Mouse (Mus musculus) thymus, postnatal 25 days (tissue): ENCODE measurements around the gene Rnf19b.

ENCODE experiments used
- DNase-seq: peaks from one replicate; pipeline ENCODE4 v3.0.0; 2022

Rnf19b gene

GRCm38 (mm10) chr4:129120520-129121445 lies 62.7 kb downstream of the Rnf19b start:
- peak; percentile 71 for DNase-seq

GRCm38 (mm10) chr4:129121569-129122086 lies 63.6 kb downstream of the Rnf19b start, which contains the start of gene Hpca:
Hpca (minus strand) TSS chr4:129122036.
- DNase-seq = no peak

DNA sequence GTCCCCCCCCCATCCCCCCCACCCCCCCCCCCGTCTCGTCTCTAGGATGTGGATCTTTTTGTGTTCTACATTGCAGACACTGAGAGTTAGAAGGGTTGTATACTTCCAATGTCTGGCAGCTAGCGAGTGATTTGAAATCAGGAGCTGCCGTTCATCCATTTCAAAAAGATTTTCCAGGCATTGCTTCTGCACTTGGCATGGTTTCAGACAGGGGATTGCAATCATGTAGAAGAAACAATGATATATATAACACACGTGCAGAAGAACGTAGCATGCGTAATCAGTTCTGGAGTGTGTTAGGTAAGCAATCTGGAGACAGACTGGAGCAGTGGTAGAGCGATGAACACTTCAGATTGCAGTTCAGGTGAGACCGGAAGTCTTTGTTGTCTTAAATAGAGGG lies 64.0 kb downstream of the Rnf19b start:
- DNase-seq = no peak

DNA sequence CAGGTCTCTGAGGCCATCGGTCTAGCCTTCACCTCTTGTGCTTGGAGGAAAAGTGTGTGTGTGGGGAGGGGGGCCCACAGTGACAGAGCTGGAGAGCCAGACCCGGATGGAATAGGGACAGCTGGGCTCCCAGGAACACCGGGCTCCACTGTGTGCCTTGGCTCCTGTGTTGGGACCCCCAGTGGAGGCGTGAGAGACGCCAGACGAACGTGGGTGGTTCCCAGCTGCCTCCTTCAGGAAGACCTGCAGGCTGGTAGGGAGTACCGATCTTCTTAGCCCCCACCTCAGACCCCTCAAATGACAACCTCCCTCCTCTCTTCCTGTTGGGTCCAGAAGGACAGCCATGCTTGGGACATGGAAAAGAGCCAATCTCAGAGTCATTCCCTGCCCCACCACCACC lies 64.6 kb downstream of the Rnf19b start:
- DNase-seq = no peak

DNA sequence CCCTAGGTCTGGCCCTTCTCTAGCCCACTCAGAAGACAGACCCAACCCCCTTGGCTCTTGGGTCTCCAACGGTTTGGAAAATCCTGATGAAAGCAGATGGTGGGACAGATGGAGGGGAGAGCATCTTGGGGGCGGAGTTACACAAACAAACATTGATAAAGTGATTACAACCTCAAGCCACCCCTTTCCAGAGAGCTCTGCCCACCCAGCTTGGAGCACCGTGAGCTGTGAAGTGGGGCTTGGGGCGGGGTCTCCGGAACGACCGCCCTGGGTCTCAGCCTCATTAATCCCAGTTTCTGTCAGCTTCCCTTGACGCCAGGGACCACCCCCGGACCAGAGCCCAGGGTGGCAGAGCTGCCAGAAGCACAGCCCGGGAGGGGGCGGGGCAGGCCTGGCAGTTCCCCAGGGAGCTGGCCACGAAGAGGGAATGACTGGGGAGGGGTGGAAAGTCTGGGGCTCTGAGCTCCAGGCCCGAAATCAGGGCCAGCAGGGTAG lies 66.6 kb downstream of the Rnf19b start:
- DNase-seq = no peak

DNA sequence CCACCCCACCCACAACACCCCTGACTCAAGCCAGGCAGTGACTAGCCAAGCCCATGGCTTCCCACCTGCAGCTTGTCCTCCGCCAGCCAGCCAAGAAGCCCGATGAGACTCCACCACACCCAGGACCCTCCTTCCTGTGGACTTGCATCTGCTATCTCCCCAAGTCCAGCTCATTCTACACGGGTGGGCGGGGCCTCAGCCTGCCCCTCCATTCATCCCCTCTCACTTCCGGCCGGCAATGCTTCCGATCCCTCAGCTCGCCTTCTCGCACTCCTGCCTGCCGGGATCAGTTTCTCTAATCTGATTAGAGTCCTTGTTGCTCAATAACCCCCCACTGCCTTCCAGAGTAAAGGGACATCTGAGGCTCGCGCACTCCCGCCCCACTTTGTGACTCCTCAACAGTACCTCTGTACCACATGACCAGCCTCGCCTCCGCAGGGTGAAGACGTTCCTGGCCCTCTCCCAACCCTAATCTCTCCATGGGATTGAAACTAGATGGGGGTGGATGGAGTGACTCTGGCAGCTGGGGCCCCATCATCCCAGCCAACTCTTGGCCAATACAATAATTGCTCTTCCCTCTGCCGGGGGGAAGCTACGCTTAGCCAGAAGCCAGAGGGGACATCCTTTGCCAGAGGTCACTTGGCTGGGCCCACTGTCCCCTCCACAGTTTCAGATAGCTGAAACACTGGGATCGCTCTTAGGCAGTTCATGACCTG lies 67.8 kb downstream of the Rnf19b start:
- DNase-seq = no peak

DNA sequence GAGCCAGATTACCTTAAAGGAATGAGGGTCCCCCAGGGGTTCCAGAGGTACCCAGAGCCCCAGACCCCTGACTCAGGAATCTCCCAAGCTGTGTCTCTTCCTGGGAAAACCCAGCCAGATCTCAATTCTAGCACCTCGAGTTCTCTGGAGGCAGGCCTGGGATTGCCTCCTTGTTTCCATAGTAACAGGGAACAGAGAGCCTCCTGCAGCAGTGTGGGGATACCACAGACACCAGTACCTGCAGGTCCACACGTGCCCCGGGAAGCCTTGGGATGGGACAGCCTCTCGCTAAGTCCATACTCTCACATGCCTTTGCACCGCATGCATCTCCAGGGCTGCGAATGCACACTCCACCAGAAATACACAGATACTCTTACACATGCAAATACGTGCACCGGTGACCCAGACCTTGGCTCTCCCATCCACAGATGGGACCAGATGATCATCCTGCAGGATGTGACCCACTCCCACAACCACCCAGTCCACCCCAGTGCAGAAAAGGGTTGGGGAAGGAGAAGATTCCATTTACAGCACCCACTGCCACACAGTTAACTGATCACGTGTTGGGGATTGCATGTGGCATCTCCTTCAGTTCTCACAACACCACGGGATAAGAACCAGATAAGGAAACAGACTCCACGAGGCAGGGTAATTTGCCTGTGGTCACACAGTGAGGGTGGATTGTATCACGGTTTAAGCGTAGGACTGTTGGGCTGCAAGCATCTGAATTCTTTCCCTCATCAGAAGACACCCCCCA lies 70.7 kb downstream of the Rnf19b start:
- no peak for DNase-seq

DNA sequence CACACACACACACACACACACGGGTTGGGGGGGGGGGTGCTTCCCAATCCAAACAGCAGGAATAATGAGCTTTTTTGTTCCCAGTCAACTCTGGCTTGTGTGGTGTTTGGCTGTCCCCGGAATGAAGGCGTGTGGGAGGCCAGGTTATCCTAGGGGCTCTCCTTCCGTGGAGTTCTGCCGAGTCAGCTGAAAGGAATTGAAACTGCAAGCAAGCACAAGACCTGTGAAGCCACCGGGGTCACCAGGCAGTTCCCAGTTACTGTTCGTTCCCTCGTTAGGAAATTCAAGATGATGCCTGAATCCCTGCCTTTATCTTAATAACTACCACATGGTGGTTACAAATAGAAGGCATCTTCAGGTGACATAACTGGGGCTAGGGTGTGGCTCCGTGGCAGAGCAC lies 71.3 kb downstream of the Rnf19b start:
- DNase-seq = no peak

DNA sequence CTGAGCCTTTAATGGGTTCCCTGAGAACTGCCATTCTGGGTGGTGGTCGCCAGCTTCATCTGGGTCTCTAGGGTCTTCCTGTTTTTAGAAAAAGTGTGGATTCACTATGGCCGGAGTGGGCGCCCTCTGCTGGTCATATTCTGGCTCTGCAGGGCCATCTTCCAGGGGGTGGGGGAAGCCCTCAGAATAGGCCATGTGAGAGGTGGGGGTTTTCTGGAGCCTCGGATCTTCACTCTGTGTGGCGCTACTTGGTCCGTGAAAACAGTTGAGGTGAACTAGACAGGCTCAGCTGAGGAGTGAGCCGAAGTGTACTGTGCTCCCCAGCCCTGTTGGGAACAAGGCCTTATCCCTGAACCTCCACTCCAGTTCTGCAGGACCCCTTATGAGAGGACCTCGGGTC lies 72.1 kb downstream of the Rnf19b start:
- peak; percentile 55 for DNase-seq

DNA sequence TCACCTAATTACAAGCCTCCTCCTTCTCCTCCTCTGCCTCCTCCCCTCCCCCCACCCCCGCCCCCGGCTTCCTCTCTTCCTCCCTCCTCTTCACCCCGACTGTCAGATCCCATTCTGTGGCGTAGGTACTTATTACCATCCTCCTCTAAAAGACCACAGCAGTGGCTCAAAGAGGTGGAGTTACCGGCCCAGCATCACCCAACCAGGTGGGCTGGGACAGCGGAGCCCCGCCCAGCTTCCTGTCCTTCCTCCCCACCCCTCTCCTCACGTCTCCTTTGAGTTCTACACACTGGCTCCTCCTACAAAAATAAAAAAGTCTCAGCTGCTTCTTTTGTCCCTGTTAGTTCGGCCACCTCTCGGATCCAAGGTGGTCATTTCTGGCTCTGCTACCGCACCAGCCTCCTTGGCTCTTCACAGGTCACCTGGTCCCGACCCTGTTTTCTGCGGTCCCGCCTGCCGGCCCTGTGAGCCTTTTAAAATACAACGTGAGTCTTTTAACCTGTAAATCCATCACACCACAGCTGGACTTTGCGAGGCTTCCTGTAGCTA lies 72.8 kb downstream of the Rnf19b start:
- DNase-seq = peak; percentile 51

DNA sequence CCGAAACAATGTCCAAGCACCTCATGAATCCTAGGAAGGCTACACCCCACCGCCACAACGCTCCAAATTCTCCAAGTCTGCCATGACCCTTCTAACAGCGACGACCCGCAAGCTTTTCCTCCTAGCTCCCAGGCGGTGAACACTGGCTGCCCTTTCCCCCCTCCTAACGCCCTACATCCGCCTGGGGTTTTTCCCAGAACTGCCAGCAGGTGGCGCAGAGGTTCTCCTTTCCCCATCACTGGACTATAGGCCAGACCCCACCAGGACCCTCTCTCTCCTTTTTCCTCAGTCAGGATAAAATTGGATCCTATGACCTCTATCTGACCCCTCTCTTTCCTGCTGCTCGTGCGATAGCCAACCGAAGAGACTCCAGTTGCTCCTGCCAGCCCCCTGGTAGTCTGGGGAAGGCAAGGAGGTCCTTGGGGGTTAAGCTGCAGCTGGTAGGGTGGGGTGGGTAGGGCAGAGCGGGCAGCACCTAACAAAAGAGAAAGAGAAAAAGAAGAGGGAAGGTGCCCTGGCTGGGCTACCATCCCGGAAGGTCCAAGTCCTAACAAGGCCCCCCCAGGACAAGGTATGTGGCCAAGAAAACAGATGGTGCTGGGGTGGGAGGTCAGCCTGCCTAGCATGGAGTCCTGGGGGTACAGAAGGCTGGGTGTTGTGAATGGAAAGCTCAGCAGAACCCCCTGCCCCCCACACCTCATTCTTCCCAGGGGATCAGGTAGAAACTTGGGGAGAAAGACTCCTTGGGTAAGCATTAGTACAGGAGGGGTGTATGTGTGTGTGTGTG lies 76.9 kb downstream of the Rnf19b start:
- peak; percentile 74 for DNase-seq
